Comparison of ENCODE assay signal across 25 mouse cellular contexts in the genomic region with DNA sequence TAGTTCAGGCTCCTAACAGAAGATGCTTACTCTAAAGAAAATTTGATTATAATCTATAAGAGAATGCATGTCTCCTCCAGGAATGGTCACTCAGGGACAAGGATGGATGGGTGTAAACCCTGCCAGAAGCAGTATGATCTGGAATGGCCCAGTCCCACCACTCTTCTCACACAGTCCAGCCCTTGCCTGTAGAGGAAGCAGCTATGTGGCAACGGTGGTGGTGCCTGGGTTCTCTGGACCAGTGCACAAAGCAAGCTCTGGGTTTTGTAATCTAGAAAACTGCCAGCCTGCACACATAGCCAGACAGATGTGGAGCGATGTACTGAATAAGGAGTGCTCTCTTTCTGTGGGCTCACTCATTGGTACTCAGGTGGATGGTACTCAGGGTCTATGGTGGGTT. TPM values are rescaled to one million over a fixed set of nuclear protein-coding genes. Genes with fewer than 3 reads are reported as not detected.
DNase-seq lines count a peak whose midpoint lies in the region; ATAC-seq lines count a peak whose summit lies in the region.
"Had no signal": no experiment of that assay in that cellular context is flagged by ENCODE, and none has a peak within 500 bp of the region (broad histone marks: within the 10 kb centered on the region; RNA-seq: fewer than 3 reads in every experiment).

No protein-coding gene starts in this region.

- peaks cover 18% of the 10 kb centered on the region for H3K4me1 ChIP-seq in forebrain, embryonic 10.5 days
- H3K4me1 ChIP-seq: forebrain, embryonic 15.5 days had no signal

- intact Hi-C loops in gastrocnemius, postnatal 36 days (cut with DNase I), result no loop called here

- 96% methylated on average over 2 of the region's 2 CpGs for WGBS in forebrain, embryonic 10.5 days

- H3K27me3 ChIP-seq in forebrain, embryonic 10.5 days (ENCODE audit: poor library complexity, severe bottlenecking), result no peaks in the 10 kb centered on the region
- H3K27me3 ChIP-seq: CH12.LX; embryonic facial prominence, embryonic 12.5 days; embryonic facial prominence, embryonic 15.5 days; forebrain, embryonic 12.5 days; forebrain, embryonic 15.5 days; hindbrain, embryonic 13.5 days; intestine, embryonic 15.5 days; Patski had no signal

- H3K36me3 ChIP-seq in forebrain, embryonic 10.5 days (replicated peaks), result 0 out of 2 replicates have a peak, but pooled peaks cover 2% of the 10 kb centered on the region
- H3K36me3 ChIP-seq: embryonic facial prominence, embryonic 12.5 days; embryonic facial prominence, embryonic 15.5 days; forebrain, embryonic 15.5 days; hindbrain, embryonic 10.5 days; intestine, embryonic 15.5 days had no signal

- ATAC-seq in hematopoietic stem cell, adult 5-6 weeks (replicated peaks in 1 of 2; ENCODE audit: insufficient read depth in 1 of 2, low FRiP score in 2 of 2, low TSS enrichment in 1 of 2, low read depth in 1 of 2, poor library complexity in 2 of 2, severe bottlenecking in 2 of 2), result 0 out of 4 replicates have a peak, but pooled peaks have one; percentile 7 to 15
- ATAC-seq: forebrain, embryonic 15.5 days; hindbrain, embryonic 16.5 days; intestine, embryonic 15.5 days; Patski had no signal

- DNase-seq in heart, adult 11 months, result peak; percentile 85
- no peak for DNase-seq in heart, adult 18-20 months
- peak; percentile 42 for DNase-seq in 416B (ENCODE audit: low read depth)
- no peak for DNase-seq in gastrocnemius, postnatal 36 days
- DNase-seq in forebrain, embryonic 10.5 days (ENCODE audit: extremely low spot score, low spot score), result no peak
- DNase-seq: adrenal gland, postnatal 10 days; adrenal gland, postnatal 36 days; B cell, adult 2 months; cerebellum, adult 11 months; cerebellum, adult 2 months; cerebellum, adult 9-11 months; cerebellum, postnatal 25 days; gastrocnemius, postnatal 10 days had no signal

- H3K9me3 ChIP-seq in forebrain, embryonic 10.5 days, result no peaks in the 10 kb centered on the region
- H3K9me3 ChIP-seq: embryonic facial prominence, embryonic 12.5 days; embryonic facial prominence, embryonic 15.5 days; forebrain, embryonic 12.5 days; forebrain, embryonic 15.5 days; G1E; hindbrain, embryonic 10.5 days; hindbrain, embryonic 13.5 days; intestine, embryonic 15.5 days had no signal

- no peak overlapping the region for H3K27ac ChIP-seq in forebrain, embryonic 10.5 days
- H3K27ac ChIP-seq: embryonic facial prominence, embryonic 12.5 days; embryonic facial prominence, embryonic 15.5 days; forebrain, embryonic 12.5 days; forebrain, embryonic 15.5 days; hindbrain, embryonic 10.5 days; hindbrain, embryonic 13.5 days; intestine, embryonic 15.5 days had no signal

- no peak overlapping the region for H3K4me3 ChIP-seq in forebrain, embryonic 10.5 days
- H3K4me3 ChIP-seq: embryonic facial prominence, embryonic 12.5 days; embryonic facial prominence, embryonic 15.5 days; forebrain, embryonic 12.5 days; forebrain, embryonic 15.5 days; hindbrain, embryonic 10.5 days; hindbrain, embryonic 13.5 days; intestine, embryonic 15.5 days had no signal

RNA-seq across cellular contexts. Expression of gene Mrpl33, which starts 43.8 kb away (rescaled TPM):
- total RNA-seq in heart, adult 18-20 months (2021), result 100 to 1,000 TPM; 322 to 333 TPM
- 92.9 and 149 TPM in 2 replicates for total RNA-seq in hematopoietic stem cell, adult 5-6 weeks (2017)
- 100 to 1,000 TPM; 233 to 261 TPM for total RNA-seq in gastrocnemius, postnatal 36 days (2021)
- polyA plus RNA-seq in forebrain, embryonic 10.5 days (2016; fragmentation: Nextera tagmentation; extraction: Ambion mirVana), result 238 and 242 TPM in 2 replicates

RNA-seq across cellular contexts. Expression of gene Rbks, which starts 56.9 kb away (rescaled TPM):
- total RNA-seq in heart, adult 18-20 months (2021), result 1 to 10 TPM; 3.5 to 4.1 TPM
- total RNA-seq in hematopoietic stem cell, adult 5-6 weeks (2017), result 7.3 and 17.4 TPM in 2 replicates
- total RNA-seq in gastrocnemius, postnatal 36 days (2021), result 1 to 10 TPM; 3.3 to 3.9 TPM
- polyA plus RNA-seq in forebrain, embryonic 10.5 days (2016; fragmentation: Nextera tagmentation; extraction: Ambion mirVana), result 5.2 and 5.7 TPM in 2 replicates

RNA-seq across cellular contexts. Expression of gene Babam2, which starts 56.9 kb away (rescaled TPM):
- total RNA-seq in heart, adult 18-20 months (2021), result 10 to 100 TPM; 31.5 to 37.7 TPM
- total RNA-seq in hematopoietic stem cell, adult 5-6 weeks (2017), result 36.1 and 41.7 TPM in 2 replicates
- total RNA-seq in gastrocnemius, postnatal 36 days (2021), result 10 to 100 TPM; 24.9 to 30.9 TPM
- 51.7 and 53.4 TPM in 2 replicates for polyA plus RNA-seq in forebrain, embryonic 10.5 days (2016; fragmentation: Nextera tagmentation; extraction: Ambion mirVana)

Comparison
In these comparisons a context has a peak if more than half of its experiments do, and no peak if none do; other contexts are left out.
1. DNase-seq: peak in heart, adult 11 months (single experiment) and 416B (single experiment); none in heart, adult 18-20 months (0 of 2), gastrocnemius, postnatal 36 days (0 of 2) and forebrain, embryonic 10.5 days (single experiment).